Mouse (Mus musculus) ES-Bruce4 (cell line): ENCODE data around the gene Dnah8. TPM values are rescaled to one million over a fixed set of nuclear protein-coding genes. Genes with fewer than 3 reads are reported as not detected.
A peak's percentile ranks its signal among the peaks of the same experiment; 100 is the strongest.

ENCODE experiments used
- H3K27ac ChIP-seq: 2 replicates; pipeline ENCODE4 v1.5.1; 2012; ENCODE audit warnings: low read length, inconsistent platforms; ENCODE audit not compliant: insufficient read depth
- H3K27me3 ChIP-seq: 2 replicates; pipeline ENCODE4 v1.6.1; 2012; ENCODE audit warnings: mild to moderate bottlenecking, low read length, inconsistent platforms; ENCODE audit not compliant: control insufficient read depth, poor library complexity, insufficient read depth, severe bottlenecking
- H3K36me3 ChIP-seq: 2 replicates; pipeline ENCODE4 v1.6.1; 2012; ENCODE audit warnings: inconsistent platforms, mild to moderate bottlenecking, low read length, moderate library complexity; ENCODE audit not compliant: control insufficient read depth, poor library complexity, insufficient read depth, severe bottlenecking
- H3K4me1 ChIP-seq: one replicate; pipeline ENCODE4 v1.8.1; 2011; ENCODE audit warnings: low read length; ENCODE audit not compliant: control insufficient read depth, insufficient read depth
- H3K4me3 ChIP-seq: 2 replicates; pipeline ENCODE4 v1.5.1; 2011; ENCODE audit warnings: low read depth, mild to moderate bottlenecking, low read length
- H3K9ac ChIP-seq: 2 replicates; pipeline ENCODE4 v1.6.1; 2012; ENCODE audit warnings: low read depth, mild to moderate bottlenecking, inconsistent platforms; ENCODE audit not compliant: poor library complexity, severe bottlenecking
- H3K9me3 ChIP-seq: replicated peaks from 2 replicates; pipeline ENCODE4 v1.6.1; 2012; ENCODE audit warnings: mild to moderate bottlenecking, low read length, inconsistent platforms; ENCODE audit not compliant: control insufficient read depth, poor library complexity, insufficient read depth, severe bottlenecking
- CTCF ChIP-seq: IDR thresholded peaks from one replicate; pipeline ENCODE4 v1.8.1; 2011; ENCODE audit warnings: low read depth, low read length
- EP300 ChIP-seq: IDR thresholded peaks from 2 replicates; pipeline ENCODE4 v1.6.1; 2011; ENCODE audit warnings: low read depth, low read length; ENCODE audit not compliant: insufficient read depth
- POLR2A ChIP-seq: IDR thresholded peaks from one replicate; pipeline ENCODE4 v1.8.1; 2011; ENCODE audit warnings: low read length; ENCODE audit not compliant: insufficient read depth
- polyA plus RNA-seq: library from polyadenylated mRNA; stranded (reverse); fragments of >200 nt; gene quantifications from 2 replicates; pipeline ENCODE4 v1.2.4, GENCODE M21; 2011; ENCODE audit warnings: low read depth; ENCODE audit not compliant: missing spikeins, insufficient read depth, insufficient read length

The Dnah8 gene
- polyA plus RNA-seq, 1 experiment = 25.8 TPM

DNA sequence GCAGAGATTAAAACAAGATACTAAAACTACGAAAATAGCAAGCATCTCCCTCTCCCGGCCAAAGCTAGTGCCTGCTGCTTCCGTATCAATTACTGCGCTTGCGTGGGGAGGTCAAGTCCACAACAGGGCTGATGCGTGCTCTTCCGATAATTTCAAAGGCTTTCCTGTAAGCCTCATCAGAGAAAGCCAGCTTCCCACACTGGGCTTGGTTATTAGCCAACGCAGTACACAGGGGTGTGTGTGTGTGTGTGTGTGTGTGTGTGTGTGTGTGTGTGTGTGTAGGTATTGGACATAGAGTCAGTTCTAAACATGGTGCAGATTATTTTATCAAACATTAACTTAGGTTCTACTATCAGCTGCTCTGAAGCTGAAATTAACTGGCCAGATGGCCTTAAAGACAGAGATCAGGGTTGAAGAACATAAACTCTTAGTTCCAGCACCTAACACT is 17.5 kb upstream of the Dnah8 start:
- peak overlapping the region; percentile 43 for H3K4me3 ChIP-seq
- TF ChIP-seq EP300 = no peak
- no peak for TF ChIP-seq CTCF
- no peak for TF ChIP-seq POLR2A
- H3K36me3 ChIP-seq = peaks cover 5% of the 10 kb centered on the region; the same call in 1 of the 2 replicates
- peak overlapping the region; percentile 33; the same call in 1 of the 2 replicates for H3K9ac ChIP-seq
- H3K4me1 ChIP-seq = no peaks in the 10 kb centered on the region
- H3K27ac ChIP-seq = no peak overlapping the region
- no peaks in the 10 kb centered on the region for H3K27me3 ChIP-seq
- no peaks in the 10 kb centered on the region for H3K9me3 ChIP-seq

- no peaks in the 10 kb centered on the region for H3K9me3 ChIP-seq
- no peak overlapping the region for H3K4me3 ChIP-seq
- TF ChIP-seq EP300 (no peak), POLR2A (no peak), CTCF (no peak)
- peaks cover 5% of the 10 kb centered on the region; the same call in 1 of the 2 replicates for H3K36me3 ChIP-seq
- peak overlapping the region; percentile 17; the same call in 1 of the 2 replicates for H3K9ac ChIP-seq
- H3K4me1 ChIP-seq = no peaks in the 10 kb centered on the region
- H3K27ac ChIP-seq = no peak overlapping the region
- no peaks in the 10 kb centered on the region for H3K27me3 ChIP-seq
Measured at GRCm38 (mm10) chr17:30607330-30607729, 16.8 kb upstream of the Dnah8 start.

DNA sequence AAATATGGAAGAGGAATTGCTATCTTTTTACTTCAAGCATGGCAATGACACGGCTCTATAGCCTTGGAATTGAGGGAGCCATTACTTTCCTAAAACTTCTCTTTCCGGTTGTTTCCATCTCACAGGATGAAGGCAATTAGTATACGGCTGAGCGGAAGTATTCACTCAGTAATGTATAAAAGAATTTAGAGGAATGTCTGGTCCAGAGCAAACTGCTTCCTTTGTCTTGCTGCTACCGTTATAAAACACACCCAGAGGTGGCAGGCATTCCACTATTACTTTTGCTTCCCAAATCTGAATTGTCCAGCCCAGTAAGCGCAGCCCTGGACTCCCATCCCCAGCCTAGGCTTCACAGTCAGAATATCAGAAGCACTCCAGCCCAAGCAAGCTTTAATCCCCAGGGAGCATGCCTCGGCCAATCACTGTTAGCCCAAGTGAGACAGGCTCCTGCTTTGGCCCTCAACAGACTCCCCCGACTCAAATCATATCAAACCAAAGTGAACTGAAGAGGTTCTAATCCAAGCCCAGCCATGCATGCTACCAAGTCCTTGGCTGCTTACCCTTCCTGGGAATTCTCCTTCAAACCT is 16.2 kb upstream of the Dnah8 start:
- no peak for TF ChIP-seq EP300
- TF ChIP-seq POLR2A = no peak
- TF ChIP-seq CTCF = no peak
- Histone ChIP-seq H3K36me3 (peaks cover 5% of the 10 kb centered on the region; the same call in 1 of the 2 replicates), H3K9me3 (no peaks in the 10 kb centered on the region), H3K4me3 (no peak overlapping the region), H3K9ac (no peak overlapping the region), H3K4me1 (no peaks in the 10 kb centered on the region), H3K27me3 (no peaks in the 10 kb centered on the region), H3K27ac (peak overlapping the region; percentile 5; the same call in 1 of the 2 replicates)

GRCm38 (mm10) chr17:30609305-30609979 is 14.7 kb upstream of the Dnah8 start:
- peak overlapping the region; percentile 9; the same call in 1 of the 2 replicates for H3K27ac ChIP-seq
- 0 out of 2 replicates have a peak overlapping the region, but pooled peaks have one; percentile 29 for H3K9ac ChIP-seq
- TF ChIP-seq CTCF = no peak
- peak; percentile 42; the same call in 1 of the 2 replicates for TF ChIP-seq EP300
- no peaks in the 10 kb centered on the region for H3K27me3 ChIP-seq
- H3K9me3 ChIP-seq = no peaks in the 10 kb centered on the region
- H3K4me1 ChIP-seq = no peaks in the 10 kb centered on the region
- peaks cover 2% of the 10 kb centered on the region; the same call in 1 of the 2 replicates for H3K36me3 ChIP-seq
- peak overlapping the region; percentile 39 for H3K4me3 ChIP-seq

GRCm38 (mm10) chr17:30609980-30610307 is 14.2 kb upstream of the Dnah8 start:
- Histone ChIP-seq H3K4me3 (peak overlapping the region; percentile 39), H3K9me3 (no peaks in the 10 kb centered on the region), H3K9ac (no peak overlapping the region), H3K27me3 (no peaks in the 10 kb centered on the region), H3K27ac (0 out of 2 replicates have a peak overlapping the region, but pooled peaks have one; percentile 9), H3K36me3 (peaks cover 2% of the 10 kb centered on the region; the same call in 1 of the 2 replicates), H3K4me1 (no peaks in the 10 kb centered on the region)
- TF ChIP-seq POLR2A (no peak), CTCF (no peak)

DNA sequence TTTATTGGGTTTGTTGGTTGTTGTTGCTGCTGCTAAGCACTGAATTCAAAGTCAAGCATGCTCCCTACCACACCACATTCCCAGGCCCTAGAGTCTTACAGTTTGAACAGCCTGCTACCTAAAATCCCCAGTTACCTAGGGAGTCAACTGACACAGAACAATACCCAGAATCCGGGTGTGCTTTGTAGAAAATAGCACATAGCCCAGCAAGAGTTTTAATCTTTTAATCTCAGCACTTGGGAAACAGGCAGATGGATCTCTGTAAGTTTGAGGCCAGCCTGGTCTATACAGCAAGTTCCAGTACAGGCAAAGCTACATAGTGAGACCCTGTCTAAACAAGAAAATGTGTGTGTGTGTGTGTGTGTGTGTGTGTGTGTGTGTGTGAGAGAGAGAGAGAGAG is 13.4 kb upstream of the Dnah8 start:
- Histone ChIP-seq H3K27me3 (no peaks in the 10 kb centered on the region), H3K27ac (no peak overlapping the region), H3K9ac (no peak overlapping the region), H3K4me3 (no peak overlapping the region), H3K9me3 (no peaks in the 10 kb centered on the region), H3K36me3 (peaks cover 2% of the 10 kb centered on the region; the same call in 1 of the 2 replicates), H3K4me1 (no peaks in the 10 kb centered on the region)
- TF ChIP-seq POLR2A = no peak
- TF ChIP-seq CTCF = no peak
- TF ChIP-seq EP300 = no peak
